Mouse (Mus musculus) midbrain, postnatal 0 days (tissue): Measurements from ENCODE around the gene Pira2. TPM values are rescaled to one million over a fixed set of nuclear protein-coding genes. Genes with fewer than 3 reads are reported as not detected.

Source experiments
- polyA plus RNA-seq: library from polyadenylated mRNA; unstranded; fragments of >200 nt; fragmentation: Nextera tagmentation; extraction: Ambion mirVana; gene quantifications from 2 replicates; pipeline ENCODE4 v1.2.1, GENCODE M21; 2015
- total RNA-seq: library from RNA; depleted of rRNA; stranded (reverse); fragments of >200 nt; gene quantifications from 2 replicates; pipeline ENCODE4 v1.2.3, GENCODE M21; 2014; rRNA removed

Pira2 gene
- total and polyA plus RNA-seq, 2 experiments from 2014 or later = not detected

Other genes with a start within 250 kb of the Pira2 start
- gene Oscar, start 228.9 kb downstream of the Pira2 start, total RNA-seq = 0.55 and 1.3 TPM in 2 replicates
- 0.63 and 0.77 TPM in 2 replicates for gene Oscar, start 228.9 kb downstream of the Pira2 start, polyA plus RNA-seq
- gene Ndufa3, start 227.7 kb downstream of the Pira2 start, total RNA-seq = 340 and 373 TPM in 2 replicates
- 556 and 624 TPM in 2 replicates for gene Ndufa3, start 227.7 kb downstream of the Pira2 start, polyA plus RNA-seq
- 19.7 and 30.7 TPM in 2 replicates for gene Tfpt, start 215.1 kb downstream of the Pira2 start, total RNA-seq
- gene Tfpt, start 215.1 kb downstream of the Pira2 start, polyA plus RNA-seq = 33.5 and 35.6 TPM in 2 replicates
- gene Prpf31, start 215.1 kb downstream of the Pira2 start, total RNA-seq = 58.6 and 58.9 TPM in 2 replicates
- gene Prpf31, start 215.1 kb downstream of the Pira2 start, polyA plus RNA-seq = 66.0 and 73.8 TPM in 2 replicates
- 15.1 and 23.3 TPM in 2 replicates for gene Cnot3, start 199.8 kb downstream of the Pira2 start, total RNA-seq
- gene Cnot3, start 199.8 kb downstream of the Pira2 start, polyA plus RNA-seq = 27.1 and 32.6 TPM in 2 replicates
- gene Leng1, start 179.2 kb downstream of the Pira2 start, total RNA-seq = 5.2 and 7.2 TPM in 2 replicates
- gene Leng1, start 179.2 kb downstream of the Pira2 start, polyA plus RNA-seq = 11.2 and 12.1 TPM in 2 replicates
- gene Tmc4, start 167.5 kb downstream of the Pira2 start, total RNA-seq = 4.0 and 8.2 TPM in 2 replicates
- gene Tmc4, start 167.5 kb downstream of the Pira2 start, polyA plus RNA-seq = 3.7 and 4.2 TPM in 2 replicates
- 329 and 396 TPM in 2 replicates for gene Tsen34, start 152.2 kb downstream of the Pira2 start, total RNA-seq
- 260 and 263 TPM in 2 replicates for gene Tsen34, start 152.2 kb downstream of the Pira2 start, polyA plus RNA-seq
- gene Mboat7, start 151.5 kb downstream of the Pira2 start, total RNA-seq = 219 and 252 TPM in 2 replicates
- 134 and 141 TPM in 2 replicates for gene Mboat7, start 151.5 kb downstream of the Pira2 start, polyA plus RNA-seq
- gene Rps9, start 141.1 kb downstream of the Pira2 start, total RNA-seq = 733 and 742 TPM in 2 replicates
- 638 and 663 TPM in 2 replicates for gene Rps9, start 141.1 kb downstream of the Pira2 start, polyA plus RNA-seq
- 0.28 and 0.93 TPM in 2 replicates for gene Pirb, start 124.7 kb downstream of the Pira2 start, total RNA-seq
- gene Pirb, start 124.7 kb downstream of the Pira2 start, polyA plus RNA-seq = 0.38 and 0.49 TPM in 2 replicates
- gene Gm15448, start 19.4 kb downstream of the Pira2 start, total RNA-seq = not detected in 2 replicates
- not detected in 2 replicates for gene Gm15448, start 19.4 kb downstream of the Pira2 start, polyA plus RNA-seq
- 0.09 TPM in 1 of 2 replicates, not detected in the other for gene Gm14548, start 53.1 kb upstream of the Pira2 start, total RNA-seq
- gene Gm14548, start 53.1 kb upstream of the Pira2 start, polyA plus RNA-seq = not detected in 2 replicates
- gene Lilra6, start 70.5 kb upstream of the Pira2 start, total RNA-seq = 0.61 TPM in 1 of 2 replicates, not detected in the other
- gene Lilra6, start 70.5 kb upstream of the Pira2 start, polyA plus RNA-seq = not detected in 2 replicates
- 3.4 and 6.5 TPM in 2 replicates for gene Lair1, start 218.2 kb upstream of the Pira2 start, total RNA-seq
- gene Lair1, start 218.2 kb upstream of the Pira2 start, polyA plus RNA-seq = 2.4 and 4.2 TPM in 2 replicates